Mouse (Mus musculus) cerebellum, adult 2 months (tissue): Measurements from ENCODE around the gene Pitx1. TPM values are rescaled to one million over a fixed set of nuclear protein-coding genes. Genes with fewer than 3 reads are reported as not detected.

Experiments used
- DNase-seq, 2 experiments: peaks; one replicate each; pipeline ENCODE4 v3.0.0; 2021
- H3K27ac ChIP-seq: fragments of 200-500 bp; 2 replicates; pipeline ENCODE4 v1.5.1; 2012; ENCODE audit warnings: low read length, control low read depth, inconsistent platforms; ENCODE audit not compliant: insufficient read depth
- H3K27me3 ChIP-seq: fragments of 200-500 bp; 2 replicates; pipeline ENCODE4 v1.6.1; 2012; ENCODE audit warnings: inconsistent platforms, mild to moderate bottlenecking, low read length, moderate library complexity; ENCODE audit not compliant: control insufficient read depth, insufficient read depth
- H3K4me1 ChIP-seq: fragments of 200-500 bp; 2 replicates; pipeline ENCODE4 v1.6.1; 2011; ENCODE audit warnings: low read length; ENCODE audit not compliant: control insufficient read depth, insufficient read depth
- H3K4me3 ChIP-seq: fragments of 200-500 bp; replicated peaks from 2 replicates; pipeline ENCODE3; 2011; ENCODE audit warnings: mild to moderate bottlenecking, low read depth, low read length, control low read depth; ENCODE audit not compliant: insufficient read depth
- CTCF ChIP-seq: fragments of 200-500 bp; IDR thresholded peaks from 2 replicates; pipeline ENCODE4 v1.5.1; 2011; ENCODE audit warnings: low read depth, mild to moderate bottlenecking, control low read depth, low read length, moderate library complexity, borderline replicate concordance; ENCODE audit not compliant: insufficient read depth
- POLR2A ChIP-seq: fragments of 200-500 bp; IDR thresholded peaks from 2 replicates; pipeline ENCODE4 v1.6.1; 2011; ENCODE audit warnings: low read length, control low read depth, borderline replicate concordance; ENCODE audit not compliant: insufficient read depth
- WGBS: fragments of 180-500 bp; shearing (Covaris S2); methylation state at CpG from one replicate; pipeline ENCODE4 v1.1.7; 2018; 5-methylcytosine and 5-hydroxymethylcytosine counted together
- polyA plus RNA-seq: library from polyadenylated mRNA; depleted of rRNA; stranded (reverse); fragments of >200 nt; gene quantifications from 2 replicates; pipeline ENCODE4 v1.2.3, GENCODE M21; 2012

Gene Pitx1
- polyA plus RNA-seq, 1 experiment: 0.03 TPM

DNA sequence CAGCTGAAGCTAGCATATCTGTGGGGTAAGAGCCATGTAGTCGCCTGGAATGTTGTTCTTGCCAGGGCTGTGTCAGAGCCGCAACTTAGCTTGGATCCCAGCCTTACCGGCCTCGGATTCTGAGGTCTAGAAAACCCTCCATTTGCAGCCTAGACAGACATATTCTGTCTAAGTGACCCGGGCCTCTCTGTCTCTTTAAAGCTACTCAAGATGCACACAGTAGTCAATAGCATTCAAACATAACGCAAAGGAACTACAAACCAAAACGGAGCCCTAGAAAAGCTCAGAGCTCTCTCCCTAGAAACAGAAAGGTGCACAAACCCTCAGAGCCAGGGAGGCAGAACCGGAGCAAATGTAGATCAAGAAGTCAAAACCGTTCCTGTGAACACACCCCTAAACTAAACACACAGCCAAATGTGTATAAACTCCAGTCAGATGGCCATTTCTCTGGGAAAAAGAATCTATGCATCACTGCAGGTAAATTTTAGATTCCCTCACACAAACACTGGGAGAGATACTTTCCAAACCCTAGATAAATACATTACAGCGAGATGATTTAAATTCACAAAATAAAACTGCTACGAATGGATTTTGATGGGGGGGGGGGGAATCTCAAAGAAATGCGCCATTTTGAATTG is 6.9 kb downstream of the Pitx1 start:
- Histone ChIP-seq H3K27ac (no peak overlapping the region), H3K27me3 (peaks cover 27% of the 10 kb centered on the region), H3K4me1 (no peaks in the 10 kb centered on the region), H3K4me3 (no peak overlapping the region)
- DNase-seq: peak in 1 of 2 experiments; percentile 19
- WGBS: 6% methylated on average over 12 of the region's 12 CpGs
- TF ChIP-seq POLR2A (no peak), CTCF (no peak)

DNA sequence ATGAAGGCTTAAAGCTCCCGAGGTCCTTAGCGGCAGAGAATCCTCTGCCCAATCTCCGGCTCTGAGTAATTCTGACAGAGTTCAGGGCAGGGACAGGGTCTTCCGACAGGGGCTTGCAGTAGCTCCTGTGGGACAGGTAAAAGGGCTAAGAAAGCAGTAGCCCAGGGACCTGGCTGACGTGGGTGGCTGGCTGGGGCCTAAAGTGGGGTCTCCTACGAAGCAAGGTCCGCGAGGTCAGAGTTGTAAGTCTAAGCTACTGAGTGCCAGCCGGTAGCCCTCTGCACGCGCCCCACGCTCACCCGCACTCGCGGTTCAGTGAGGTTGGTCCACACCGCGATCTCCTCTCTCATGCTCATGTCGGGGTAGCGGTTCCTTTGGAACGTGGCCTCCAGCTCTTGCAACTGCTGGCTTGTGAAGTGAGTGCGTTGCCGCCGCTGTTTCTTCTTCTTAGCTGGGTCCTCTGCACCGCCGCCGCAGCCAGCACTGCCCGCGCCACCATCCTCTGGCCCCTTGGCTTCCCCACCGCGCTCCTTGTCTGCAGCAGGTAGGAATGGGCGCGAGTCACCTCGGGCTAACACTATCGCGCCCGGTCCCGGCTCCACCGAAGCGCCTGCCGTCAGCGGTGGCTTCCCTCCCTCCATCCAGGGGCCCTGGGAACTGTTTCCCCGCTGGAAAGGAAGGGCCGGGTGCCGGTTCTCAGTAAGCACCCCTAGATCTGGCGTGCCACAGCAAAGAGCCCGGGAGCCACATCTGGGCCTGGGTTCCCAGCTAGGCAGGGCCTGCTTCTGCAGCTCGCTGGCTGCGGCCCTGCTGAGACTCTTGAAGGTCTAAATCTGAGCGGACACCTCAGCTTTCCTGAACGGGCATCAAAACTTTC is 7.6 kb downstream of the Pitx1 start:
- TF ChIP-seq POLR2A (no peak), CTCF (no peak)
- WGBS: 2% methylated on average over 50 of the region's 50 CpGs
- DNase-seq: peak in 1 of 2 experiments; percentile 21
- peaks cover 24% of the 10 kb centered on the region for H3K27me3 ChIP-seq
- H3K4me1 ChIP-seq: no peaks in the 10 kb centered on the region
- H3K4me3 ChIP-seq: no peak overlapping the region
- H3K27ac ChIP-seq: no peak overlapping the region

DNA sequence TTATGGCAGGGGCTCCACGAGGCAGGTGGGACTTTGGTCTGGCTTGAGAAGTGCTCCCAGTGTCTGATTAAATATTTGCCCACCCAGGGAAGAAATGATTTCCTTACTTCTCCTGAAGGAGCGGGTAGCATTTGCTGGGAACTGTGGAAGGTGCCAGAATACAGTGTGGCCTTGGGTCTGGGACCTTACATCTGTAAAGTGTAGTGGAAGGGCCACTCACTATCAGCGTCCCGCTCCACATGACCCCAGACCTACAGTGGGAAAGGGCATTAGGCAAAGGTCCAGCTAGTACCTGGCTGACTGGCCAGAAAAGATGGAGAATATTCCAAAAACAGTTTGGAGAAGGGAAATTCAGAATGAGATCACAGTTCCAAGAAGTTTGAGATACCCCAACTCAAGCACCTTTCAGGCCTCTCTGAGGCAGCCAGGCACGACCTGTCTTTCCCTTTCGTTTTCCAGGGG is 8.3 kb downstream of the Pitx1 start:
- H3K4me1 ChIP-seq: no peaks in the 10 kb centered on the region
- DNase-seq: no peak
- H3K27me3 ChIP-seq: peaks cover 23% of the 10 kb centered on the region
- WGBS: 4% methylated on average over 6 of the region's 6 CpGs
- no peak overlapping the region for H3K27ac ChIP-seq
- H3K4me3 ChIP-seq: no peak overlapping the region
- TF ChIP-seq POLR2A (no peak), CTCF (no peak)

DNA sequence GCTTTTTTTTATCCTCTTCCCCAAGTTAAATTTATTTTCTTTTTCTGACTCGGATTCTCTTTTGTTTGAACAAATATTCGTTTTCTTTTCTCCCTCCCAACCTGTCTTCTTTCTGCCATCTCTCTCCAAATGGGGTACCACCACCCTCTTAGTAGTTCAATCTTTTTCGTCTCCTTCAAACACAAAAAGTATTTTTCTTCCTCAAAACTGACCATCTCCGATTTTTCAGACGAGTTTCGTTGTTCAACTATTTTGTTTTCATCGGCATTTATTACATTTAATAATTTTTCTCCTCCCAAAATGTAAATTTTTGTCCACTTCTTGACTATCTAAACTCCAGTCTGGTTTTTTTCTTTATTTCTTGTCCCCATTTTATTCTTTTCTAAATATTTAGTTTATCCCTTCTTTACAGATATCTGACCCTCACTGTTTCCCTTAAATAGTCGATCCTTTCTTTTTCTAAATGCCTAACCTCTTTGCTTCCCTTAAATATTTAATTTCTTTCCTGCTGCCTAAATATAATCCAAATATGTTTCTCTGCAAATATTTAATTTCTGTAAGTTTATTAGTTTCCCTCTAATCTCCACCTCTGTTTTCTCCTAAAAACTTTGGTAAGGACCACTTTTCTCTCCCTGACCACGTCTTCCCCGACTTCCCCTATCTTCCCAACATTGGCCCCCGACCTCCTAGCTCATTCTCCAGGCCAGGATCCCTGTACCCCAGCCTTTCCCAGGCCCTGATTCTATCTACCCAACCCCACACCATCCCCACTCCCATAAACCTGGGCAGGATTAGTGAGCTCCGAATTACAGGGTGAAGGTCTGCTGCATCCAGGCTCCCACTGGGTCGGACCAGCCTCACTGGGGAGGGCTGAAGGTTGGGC is 9.0 kb downstream of the Pitx1 start:
- TF ChIP-seq CTCF: no peak
- no peak for TF ChIP-seq POLR2A
- Histone ChIP-seq H3K27ac (no peak overlapping the region), H3K4me3 (no peak overlapping the region), H3K27me3 (peaks cover 21% of the 10 kb centered on the region), H3K4me1 (no peaks in the 10 kb centered on the region)
- 4% methylated on average over 13 of the region's 13 CpGs for WGBS
- DNase-seq: peak in 1 of 2 experiments; percentile 23

DNA sequence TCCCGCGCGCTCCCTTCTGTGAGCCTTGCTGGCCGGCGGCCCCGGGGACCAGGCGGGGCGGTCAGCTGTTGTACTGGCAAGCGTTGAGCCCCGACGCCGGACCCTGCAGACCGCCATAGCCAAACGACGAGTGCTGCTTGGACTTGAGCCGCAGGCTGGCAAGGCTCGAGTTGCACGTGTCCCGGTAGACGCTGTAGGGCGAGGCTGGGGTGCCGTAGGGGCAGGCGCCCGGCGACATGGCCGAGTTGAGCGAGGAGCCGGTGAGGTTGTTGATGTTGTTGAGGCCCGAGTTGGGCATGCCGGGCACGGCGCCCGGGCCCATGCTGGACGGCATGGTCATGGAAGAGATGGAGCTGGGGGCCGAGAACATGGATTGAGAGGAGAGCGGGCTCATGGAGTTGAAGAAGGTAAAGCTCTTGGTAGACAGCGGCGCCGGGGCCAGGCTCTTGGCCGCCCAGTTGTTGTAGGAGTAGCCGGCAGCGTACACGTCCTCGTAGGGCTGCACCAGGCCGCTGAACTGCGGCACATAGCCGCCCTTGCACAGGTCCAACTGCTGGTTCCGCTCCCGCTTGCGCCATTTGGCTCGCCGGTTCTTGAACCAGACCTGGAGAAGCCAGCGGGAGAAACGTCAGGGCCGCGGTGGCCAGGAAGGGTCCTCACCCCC is 9.9 kb downstream of the Pitx1 start:
- peaks cover 19% of the 10 kb centered on the region for H3K27me3 ChIP-seq
- no peaks in the 10 kb centered on the region for H3K4me1 ChIP-seq
- peak in 1 of 2 experiments; percentile 31 for DNase-seq
- H3K27ac ChIP-seq: no peak overlapping the region
- TF ChIP-seq POLR2A (no peak), CTCF (no peak)
- H3K4me3 ChIP-seq: no peak overlapping the region
- 2% methylated on average over 56 of the region's 56 CpGs for WGBS

DNA sequence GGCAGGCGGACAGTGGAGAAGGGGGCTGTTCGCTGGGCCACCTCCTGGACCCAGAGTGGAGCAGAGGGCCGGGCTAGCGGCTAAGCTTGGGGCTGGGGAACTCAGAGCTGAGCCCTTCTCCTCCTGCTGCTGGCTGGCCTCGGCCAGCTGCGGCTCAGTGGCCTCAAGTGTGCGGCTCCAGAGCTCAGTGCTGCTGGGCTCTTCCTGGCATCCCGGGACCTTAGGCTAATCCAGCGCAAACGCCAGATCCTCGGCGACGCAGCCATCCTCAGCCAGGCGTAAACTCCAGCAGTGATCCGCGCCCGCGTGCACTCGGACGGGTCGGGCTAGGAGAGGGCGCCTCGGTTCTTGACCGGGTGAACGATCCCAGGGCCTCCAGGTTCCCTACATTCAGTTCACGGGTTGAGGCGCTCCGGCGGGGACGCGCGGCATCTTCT is 10.7 kb downstream of the Pitx1 start:
- H3K4me3 ChIP-seq: no peak overlapping the region
- H3K27ac ChIP-seq: no peak overlapping the region
- 2% methylated on average over 32 of the region's 32 CpGs for WGBS
- DNase-seq: peak in 1 of 2 experiments; percentile 26
- TF ChIP-seq CTCF (no peak), POLR2A (no peak)
- peaks cover 12% of the 10 kb centered on the region; the same call in 1 of the 2 replicates for H3K27me3 ChIP-seq
- H3K4me1 ChIP-seq: no peaks in the 10 kb centered on the region
